Mouse (Mus musculus): ENCODE results near the gene Cdc6.

The Cdc6 gene

GRCm38 (mm10) chr11:98907437-98908173 lies at the start of gene Cdc6:
Gene Cdc6 (plus strand): TSS chr11:98907801.
- in situ Hi-C loops (cut with MboI; ENCODE audit: low pct_unique_long_range_greater_than_20kb in 1 of 2, low sequenced_read_pairs in 2 of 2, unreplicated experiment in 1 of 2): no loop called here

GRCm38 (mm10) chr11:98858759-98859731 lies 48.6 kb upstream of the Cdc6 start:
- in situ Hi-C loops (cut with MboI; ENCODE audit: low pct_unique_long_range_greater_than_20kb in 1 of 2, low sequenced_read_pairs in 2 of 2, unreplicated experiment in 1 of 2): no loop called here

GRCm38 (mm10) chr11:98863028-98863750 lies 44.4 kb upstream of the Cdc6 start, which contains the start of gene Wipf2:
Gene Wipf2 (plus strand): TSS chr11:98863638.
- in situ Hi-C loops (cut with MboI; ENCODE audit: low pct_unique_long_range_greater_than_20kb in 1 of 2, low sequenced_read_pairs in 2 of 2, unreplicated experiment in 1 of 2): no loop called here

DNA sequence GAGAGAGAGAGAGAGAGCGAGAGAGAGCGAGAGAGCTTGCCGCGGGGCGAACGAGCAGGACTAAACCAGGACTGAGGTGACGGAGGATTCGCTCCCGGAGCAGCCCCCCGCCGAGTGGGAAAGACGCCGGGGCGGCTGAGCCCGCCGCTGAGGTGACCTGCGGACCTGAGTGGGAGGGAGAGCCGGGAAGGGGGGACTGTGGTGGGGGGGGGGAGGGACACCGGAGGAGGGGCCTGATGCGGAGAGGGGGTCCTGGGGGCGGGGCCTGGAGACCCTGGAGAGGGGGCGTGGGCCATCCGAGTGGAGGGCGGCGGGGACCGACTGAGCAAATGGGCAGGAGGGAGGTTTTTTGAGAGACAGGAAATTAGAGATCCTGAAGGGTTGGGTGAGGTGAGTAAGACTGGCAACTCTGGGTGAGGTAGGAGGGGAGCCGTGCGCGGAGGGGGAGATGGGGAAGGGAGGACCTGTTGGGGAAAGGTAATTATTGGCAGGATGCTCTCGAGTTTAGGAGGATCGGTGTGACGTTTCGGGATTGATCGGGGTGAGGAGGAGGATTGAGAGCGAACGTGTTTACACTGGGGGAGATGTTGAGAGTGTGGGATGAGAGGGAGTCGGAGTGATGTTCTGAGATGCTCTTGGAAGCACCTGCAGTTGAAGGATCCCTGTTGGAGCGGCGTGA lies 43.7 kb upstream of the Cdc6 start:
- in situ Hi-C loops (cut with MboI; ENCODE audit: low pct_unique_long_range_greater_than_20kb in 1 of 2, low sequenced_read_pairs in 2 of 2, unreplicated experiment in 1 of 2): no loop called here

DNA sequence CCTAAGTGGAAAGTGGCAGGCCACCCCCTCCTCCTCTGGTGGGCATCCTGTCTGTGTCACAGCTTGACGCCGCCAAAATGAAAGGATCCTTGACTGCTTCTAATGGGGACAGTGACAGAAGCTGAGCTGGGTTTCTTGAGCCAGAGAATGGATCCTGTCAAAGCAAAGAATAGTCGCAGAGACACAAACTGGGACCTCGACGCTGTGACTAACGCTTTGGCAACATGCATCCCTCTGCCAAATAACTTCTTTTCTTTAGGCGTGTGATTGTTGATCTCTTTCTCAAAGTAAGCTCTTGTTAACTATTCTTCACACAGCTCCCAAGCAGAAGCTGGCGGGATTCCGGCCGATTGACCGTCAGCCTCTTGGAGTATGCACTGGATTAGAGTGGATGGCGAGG lies 40.3 kb upstream of the Cdc6 start:
- in situ Hi-C loops (cut with MboI; ENCODE audit: low pct_unique_long_range_greater_than_20kb in 1 of 2, low sequenced_read_pairs in 2 of 2, unreplicated experiment in 1 of 2): no loop called here

DNA sequence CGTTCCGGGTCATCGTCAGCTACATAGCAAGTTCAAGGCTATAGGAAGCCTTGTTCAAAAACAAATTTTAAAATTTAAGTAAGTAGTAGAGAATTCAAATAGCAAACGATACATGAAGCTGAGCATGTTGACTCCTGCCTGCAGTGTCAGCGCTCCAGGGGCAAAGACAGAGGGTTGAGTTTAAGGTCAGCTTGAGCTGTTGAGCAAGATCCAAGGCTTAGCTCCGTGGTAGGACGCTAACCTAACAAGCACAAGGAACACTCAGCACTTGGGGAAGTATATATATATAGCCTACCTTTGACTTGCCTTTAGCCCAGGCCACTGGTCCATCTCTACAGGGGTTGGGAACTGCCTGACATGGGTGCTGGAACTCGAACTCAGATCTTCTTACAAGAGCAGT lies 37.7 kb upstream of the Cdc6 start:
- in situ Hi-C loops (cut with MboI; ENCODE audit: low pct_unique_long_range_greater_than_20kb in 1 of 2, low sequenced_read_pairs in 2 of 2, unreplicated experiment in 1 of 2): no loop called here

- in situ Hi-C loops (cut with MboI; ENCODE audit: low pct_unique_long_range_greater_than_20kb in 1 of 2, low sequenced_read_pairs in 2 of 2, unreplicated experiment in 1 of 2): no loop called here
Measured at GRCm38 (mm10) chr11:98870791-98871190, 36.8 kb upstream of the Cdc6 start.

DNA sequence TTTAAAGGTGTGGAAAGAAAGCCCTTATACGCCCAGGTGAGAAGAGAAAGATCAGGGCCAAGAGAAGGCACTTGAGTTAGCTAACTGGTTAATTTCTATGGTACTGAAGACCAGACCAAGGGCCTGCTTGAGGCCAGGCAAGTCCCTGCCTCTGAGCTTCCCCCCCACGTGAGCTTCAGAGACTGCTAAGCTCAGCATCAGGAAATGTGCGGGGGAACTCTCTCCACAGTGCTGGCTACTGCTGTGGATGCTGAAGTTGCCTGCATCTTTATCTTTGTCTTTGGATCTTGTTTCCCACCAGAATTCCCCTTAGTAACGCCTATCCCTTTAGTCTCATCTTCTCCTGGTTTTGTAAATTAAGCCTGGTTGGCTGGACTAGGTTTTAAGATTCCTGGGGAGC lies 36.2 kb upstream of the Cdc6 start:
- in situ Hi-C loops (cut with MboI; ENCODE audit: low pct_unique_long_range_greater_than_20kb in 1 of 2, low sequenced_read_pairs in 2 of 2, unreplicated experiment in 1 of 2): no loop called here

DNA sequence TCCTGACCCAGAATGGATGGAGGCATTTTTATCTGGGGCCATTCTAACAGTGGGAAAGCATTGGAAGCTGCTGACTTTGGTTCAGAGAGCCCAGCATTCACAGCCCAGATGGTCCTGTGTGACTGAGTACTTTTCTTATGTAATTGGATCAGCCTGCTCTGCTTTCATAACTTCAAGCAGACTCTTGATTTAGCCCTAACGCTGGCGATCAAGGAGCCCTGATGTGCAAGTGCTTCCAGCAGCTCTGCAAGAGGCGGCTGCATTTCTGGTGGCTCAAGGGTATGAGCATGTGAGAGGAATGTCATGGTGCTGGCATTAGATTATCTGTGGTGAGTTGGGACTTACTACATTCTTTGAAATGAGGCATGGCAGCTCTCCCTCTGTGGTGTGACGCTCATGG lies 35.6 kb upstream of the Cdc6 start:
- in situ Hi-C loops (cut with MboI; ENCODE audit: low pct_unique_long_range_greater_than_20kb in 1 of 2, low sequenced_read_pairs in 2 of 2, unreplicated experiment in 1 of 2): no loop called here

GRCm38 (mm10) chr11:98873900-98874299 lies 33.7 kb upstream of the Cdc6 start:
- in situ Hi-C loops (cut with MboI; ENCODE audit: low pct_unique_long_range_greater_than_20kb in 1 of 2, low sequenced_read_pairs in 2 of 2, unreplicated experiment in 1 of 2): no loop called here

DNA sequence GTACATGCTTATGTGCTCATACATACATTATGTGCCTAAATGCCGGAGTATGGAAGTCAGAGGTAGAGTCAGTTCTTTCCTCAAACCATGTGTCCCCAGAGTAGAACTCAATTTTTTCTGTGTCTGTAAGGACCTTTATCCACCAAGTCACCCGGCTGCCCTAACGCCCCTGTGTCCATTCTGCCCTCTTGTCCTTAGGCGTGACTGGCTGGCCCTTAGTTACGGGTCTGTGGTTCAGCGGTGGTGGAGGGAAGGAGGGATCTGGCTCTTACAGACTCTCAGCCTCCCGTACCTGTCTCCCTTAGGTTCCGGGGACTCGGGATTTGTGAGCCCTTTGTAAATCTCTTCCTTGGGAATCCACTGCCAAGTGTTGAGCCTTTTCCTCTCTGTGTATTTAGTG lies 30.6 kb upstream of the Cdc6 start:
- in situ Hi-C loops (cut with MboI; ENCODE audit: low pct_unique_long_range_greater_than_20kb in 1 of 2, low sequenced_read_pairs in 2 of 2, unreplicated experiment in 1 of 2): no loop called here

GRCm38 (mm10) chr11:98887703-98888102 lies 19.9 kb upstream of the Cdc6 start:
- in situ Hi-C loops (cut with MboI; ENCODE audit: low pct_unique_long_range_greater_than_20kb in 1 of 2, low sequenced_read_pairs in 2 of 2, unreplicated experiment in 1 of 2): no loop called here

- in situ Hi-C loops (cut with MboI; ENCODE audit: low pct_unique_long_range_greater_than_20kb in 1 of 2, low sequenced_read_pairs in 2 of 2, unreplicated experiment in 1 of 2): no loop called here
Measured at GRCm38 (mm10) chr11:98889077-98889476, 18.5 kb upstream of the Cdc6 start.

DNA sequence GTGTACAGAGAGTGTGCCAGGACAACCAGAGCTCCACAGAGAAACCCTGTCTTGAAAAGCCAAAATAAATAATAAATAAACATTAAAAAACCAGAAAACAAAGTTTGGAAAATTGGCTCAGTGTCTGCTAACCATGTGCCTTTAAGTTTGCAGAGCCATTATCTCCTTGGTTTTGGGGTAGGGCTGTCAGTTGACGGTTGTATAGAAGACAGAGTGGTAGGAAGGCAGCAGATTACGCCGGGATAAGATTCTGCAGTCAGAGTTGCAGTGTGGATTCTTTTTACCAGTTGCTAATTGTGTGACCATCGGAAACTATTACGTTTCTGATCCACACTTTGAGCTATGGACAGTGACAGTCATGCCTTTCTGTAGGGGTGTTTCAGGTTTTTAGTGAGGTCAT lies 17.6 kb upstream of the Cdc6 start:
- in situ Hi-C loops (cut with MboI; ENCODE audit: low pct_unique_long_range_greater_than_20kb in 1 of 2, low sequenced_read_pairs in 2 of 2, unreplicated experiment in 1 of 2): no loop called here

DNA sequence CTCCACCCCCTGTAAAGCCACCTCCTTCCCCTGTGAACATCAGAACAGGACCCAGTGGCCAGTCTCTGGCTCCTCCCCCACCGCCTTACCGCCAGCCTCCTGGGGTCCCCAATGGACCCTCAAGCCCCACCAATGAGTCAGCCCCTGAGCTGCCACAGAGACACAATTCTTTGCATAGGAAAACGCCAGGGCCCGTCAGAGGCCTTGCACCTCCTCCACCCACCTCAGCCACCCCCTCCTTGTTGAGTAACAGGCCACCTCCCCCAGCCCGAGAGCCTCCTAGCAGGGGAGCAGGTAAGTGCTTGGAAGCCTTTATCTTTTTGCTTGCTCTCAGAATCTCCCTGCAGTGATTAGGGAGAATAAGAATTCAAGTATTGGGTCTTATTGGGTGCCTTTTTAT lies 15.2 kb upstream of the Cdc6 start:
- in situ Hi-C loops (cut with MboI; ENCODE audit: low pct_unique_long_range_greater_than_20kb in 1 of 2, low sequenced_read_pairs in 2 of 2, unreplicated experiment in 1 of 2): no loop called here

DNA sequence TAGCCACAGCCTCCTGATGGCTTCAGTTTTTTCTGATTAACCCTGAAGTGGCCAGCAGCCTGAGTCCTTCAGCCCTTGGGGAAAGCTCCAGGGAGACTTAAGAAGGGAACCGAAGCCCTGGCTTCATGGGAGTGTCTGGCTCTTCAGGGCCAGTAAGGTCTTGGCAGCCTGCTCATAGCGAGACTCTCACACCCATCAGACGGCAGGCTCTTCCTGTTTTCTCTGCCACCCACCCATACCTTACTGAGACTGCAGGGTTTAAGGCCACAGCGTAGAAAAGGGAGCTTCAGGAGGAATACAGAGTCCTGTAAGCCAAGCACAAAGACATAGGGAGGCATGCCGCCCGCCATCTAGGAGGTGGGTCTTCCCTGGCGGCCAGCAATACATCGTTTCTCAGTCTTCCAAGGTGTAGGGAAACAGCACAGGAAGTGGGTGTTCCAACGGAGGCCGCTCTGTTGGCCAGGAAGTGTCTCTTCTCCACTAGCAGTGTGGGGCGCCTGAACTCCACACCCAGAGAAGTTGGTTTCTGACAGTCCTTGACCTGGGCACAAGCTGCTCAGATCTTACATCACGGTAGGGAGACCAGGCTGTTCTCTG lies 7.0 kb upstream of the Cdc6 start:
- in situ Hi-C loops (cut with MboI; ENCODE audit: low pct_unique_long_range_greater_than_20kb in 1 of 2, low sequenced_read_pairs in 2 of 2, unreplicated experiment in 1 of 2): no loop called here

DNA sequence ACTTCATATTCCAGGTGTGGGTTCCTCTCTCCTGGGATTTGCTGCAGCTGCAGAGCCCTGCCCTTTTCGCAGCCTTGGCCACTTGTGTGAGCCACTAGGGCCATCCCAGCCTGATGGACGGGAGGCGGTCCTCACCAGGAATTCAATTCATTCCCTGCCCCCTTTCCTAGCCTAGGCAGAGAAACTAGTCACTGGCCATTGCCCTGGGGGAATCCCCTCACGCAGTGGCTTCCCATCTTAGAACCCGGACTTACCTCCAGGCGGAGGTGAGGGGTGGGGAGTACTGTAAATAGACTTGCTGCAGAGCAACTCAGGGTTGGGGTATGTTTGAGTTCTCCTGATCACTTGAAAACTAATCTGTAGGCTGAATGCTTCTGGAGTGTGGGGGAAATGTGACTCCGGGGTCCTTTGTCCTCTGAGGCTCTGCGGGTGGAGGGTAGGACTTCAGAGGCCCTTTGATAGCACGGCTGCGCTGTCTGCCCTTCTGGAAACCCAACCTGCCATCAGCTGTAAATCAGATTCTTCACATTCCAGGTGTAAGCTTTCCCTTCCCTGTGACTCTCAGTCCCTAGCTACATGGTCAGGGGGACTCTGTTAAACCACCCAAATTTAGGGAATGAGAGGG lies 4.9 kb upstream of the Cdc6 start:
- in situ Hi-C loops (cut with MboI; ENCODE audit: low pct_unique_long_range_greater_than_20kb in 1 of 2, low sequenced_read_pairs in 2 of 2, unreplicated experiment in 1 of 2): no loop called here

DNA sequence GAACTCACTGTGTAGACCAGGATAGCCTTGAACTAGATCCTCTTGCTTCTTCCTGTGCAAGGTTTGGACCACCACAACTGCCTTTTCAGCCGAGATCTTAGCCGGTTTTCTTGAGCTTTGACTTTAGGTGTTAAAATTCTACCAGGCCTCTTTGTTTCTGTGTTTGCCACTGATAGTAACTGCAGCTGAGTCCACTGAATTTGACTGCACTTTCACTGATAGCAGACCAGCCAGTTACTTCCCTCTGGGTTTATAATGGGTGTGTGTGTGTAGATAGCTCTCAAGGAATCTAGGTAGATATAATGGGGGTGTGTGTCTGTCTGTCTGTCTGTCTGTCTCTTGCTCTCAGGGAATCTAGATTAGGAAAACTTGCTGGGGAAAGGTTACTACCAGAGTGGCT lies 3.0 kb upstream of the Cdc6 start:
- in situ Hi-C loops (cut with MboI; ENCODE audit: low pct_unique_long_range_greater_than_20kb in 1 of 2, low sequenced_read_pairs in 2 of 2, unreplicated experiment in 1 of 2): no loop called here

Measured in mouse embryonic stem cell (cell line).